Mouse (Mus musculus) kidney, postnatal 4 days (tissue): ENCODE data around the gene Amdhd2.
A peak's percentile ranks its signal among the peaks of the same experiment; 100 is the strongest.
"Not testable (repeated sequence)": the region's sequence is repeated elsewhere in the genome, so short reads cannot be mapped to it uniquely, and the experiment has no call there.

Experiments
- DNase-seq, 2 experiments: peaks; one replicate each; pipeline ENCODE4 v3.0.0; 2021; ENCODE audit warnings: mixed read lengths in 2 of 2

Amdhd2 gene

GRCm38 (mm10) chr17:24155742-24156141 is 7.8 kb downstream of the Amdhd2 start:
- DNase-seq, result no peak

- peak; percentile 47 to 67 for DNase-seq
Measured at GRCm38 (mm10) chr17:24154463-24154862, 9.1 kb downstream of the Amdhd2 start.

GRCm38 (mm10) chr17:24151890-24152563 is 11.5 kb downstream of the Amdhd2 start:
- DNase-seq, result peak; percentile 88 to 92

GRCm38 (mm10) chr17:24151382-24151781 is 12.2 kb downstream of the Amdhd2 start:
- DNase-seq, result no peak

- no peak for DNase-seq
Measured at GRCm38 (mm10) chr17:24150824-24151223, 12.7 kb downstream of the Amdhd2 start, which contains the start of gene Pdpk1. Pdpk1 (minus strand) TSS chr17:24150924.

GRCm38 (mm10) chr17:24149421-24149820 is 14.1 kb downstream of the Amdhd2 start:
- no peak for DNase-seq

- no peak for DNase-seq
Measured at GRCm38 (mm10) chr17:24142897-24143296, 20.7 kb downstream of the Amdhd2 start.

- peak; percentile 97 to 99 for DNase-seq
Measured at GRCm38 (mm10) chr17:24141425-24141920, 22.1 kb downstream of the Amdhd2 start.

- DNase-seq, result peak; percentile 59 to 75
Measured at GRCm38 (mm10) chr17:24140845-24141424, 22.6 kb downstream of the Amdhd2 start.

GRCm38 (mm10) chr17:24139968-24140367 is 23.6 kb downstream of the Amdhd2 start:
- no peak for DNase-seq

GRCm38 (mm10) chr17:24139256-24139655 is 24.3 kb downstream of the Amdhd2 start:
- no peak for DNase-seq

GRCm38 (mm10) chr17:24137226-24137880 is 26.2 kb downstream of the Amdhd2 start:
- no peak for DNase-seq

- DNase-seq, result no peak
Measured at GRCm38 (mm10) chr17:24134062-24134461, 29.5 kb downstream of the Amdhd2 start.

- DNase-seq, result not testable (repeated sequence)
Measured at GRCm38 (mm10) chr17:24132919-24133318, 30.6 kb downstream of the Amdhd2 start.

- peak in 1 of 2 experiments; percentile 29 for DNase-seq
Measured at GRCm38 (mm10) chr17:24131570-24131969, 32.0 kb downstream of the Amdhd2 start.

- DNase-seq, result not testable (repeated sequence)
Measured at GRCm38 (mm10) chr17:24129246-24129645, 34.3 kb downstream of the Amdhd2 start.

GRCm38 (mm10) chr17:24127592-24127991 is 36.0 kb downstream of the Amdhd2 start:
- no peak for DNase-seq

- DNase-seq, result no peak
Measured at GRCm38 (mm10) chr17:24126801-24127200, 36.8 kb downstream of the Amdhd2 start.

GRCm38 (mm10) chr17:24119446-24119845 is 44.1 kb downstream of the Amdhd2 start:
- no peak for DNase-seq

- no peak for DNase-seq
Measured at GRCm38 (mm10) chr17:24113031-24113430, 50.5 kb downstream of the Amdhd2 start.

GRCm38 (mm10) chr17:24111256-24111655 is 52.3 kb downstream of the Amdhd2 start:
- DNase-seq, result no peak

- DNase-seq, result no peak
Measured at GRCm38 (mm10) chr17:24108896-24109295, 54.7 kb downstream of the Amdhd2 start.
